Mouse (Mus musculus) hindbrain, embryonic 11.5 days (tissue): Measurements from ENCODE around the gene Nr5a1. TPM values are rescaled to one million over a fixed set of nuclear protein-coding genes. Genes with fewer than 3 reads are reported as not detected.

Experiments used
- ATAC-seq: fragments of 200-750 bp; cut with Nextera tagmentation; 2 replicates; pipeline ENCODE4 v1.8.0; 2017; ENCODE audit warnings: mild to moderate bottlenecking, moderate TSS enrichment, moderate library complexity; ENCODE audit not compliant: low FRiP score
- DNase-seq: peaks from one replicate; pipeline ENCODE4 v3.0.0-alpha.2; 2015; ENCODE audit warnings: low spot score
- H3K27ac ChIP-seq: fragments of 300-500 bp; sonication (generic); 2 replicates; pipeline ENCODE4 v1.5.1; 2014; ENCODE audit warnings: mild to moderate bottlenecking, low read depth, low read length
- H3K27me3 ChIP-seq: fragments of 300-500 bp; sonication (generic); 2 replicates; pipeline ENCODE4 v1.6.1; 2014; ENCODE audit warnings: mild to moderate bottlenecking, low read length, moderate library complexity, mixed read lengths; ENCODE audit not compliant: control insufficient read depth, insufficient read depth
- H3K36me3 ChIP-seq: fragments of 300-500 bp; sonication (generic); 2 replicates; pipeline ENCODE4 v1.6.1; 2014; ENCODE audit warnings: mild to moderate bottlenecking, low read length, moderate library complexity, mixed read lengths; ENCODE audit not compliant: control insufficient read depth, insufficient read depth
- H3K4me1 ChIP-seq: fragments of 300-500 bp; sonication (generic); replicated peaks from 2 replicates; pipeline ENCODE4 v1.6.1; 2014; ENCODE audit warnings: low read length, mixed read lengths; ENCODE audit not compliant: control insufficient read depth, insufficient read depth
- H3K4me2 ChIP-seq: fragments of 300-500 bp; sonication (generic); replicated peaks from 2 replicates; pipeline ENCODE4 v1.6.1; 2014; ENCODE audit warnings: mild to moderate bottlenecking, low read depth, low read length
- H3K4me3 ChIP-seq: fragments of 300-500 bp; sonication (generic); 2 replicates; pipeline ENCODE4 v1.5.1; 2014; ENCODE audit warnings: low read depth, low read length
- H3K9ac ChIP-seq: fragments of 300-500 bp; sonication (generic); 2 replicates; pipeline ENCODE4 v1.6.1; 2014; ENCODE audit warnings: low read depth, low read length
- H3K9me3 ChIP-seq: fragments of 300-500 bp; sonication (generic); 2 replicates; pipeline ENCODE4 v1.6.1; 2016; ENCODE audit warnings: low read length; ENCODE audit not compliant: control insufficient read depth
- WGBS: fragments of 180-500 bp; shearing (Covaris S2); extraction: QIAGEN DNeasy Blood & Tissue Kit; methylation state at CpG from one replicate; pipeline ENCODE4 v1.1.7; 2014; 5-methylcytosine and 5-hydroxymethylcytosine counted together
- polyA plus RNA-seq: library from polyadenylated mRNA; unstranded; fragments of >200 nt; fragmentation: Nextera tagmentation; extraction: Ambion mirVana; gene quantifications from 2 replicates; pipeline ENCODE4 v1.2.1, GENCODE M21; 2014

Gene Nr5a1
- polyA plus RNA-seq, 1 experiment from 2014 or later = 0.19 TPM

- ATAC-seq = peak; percentile 54; the same call in 1 of the 2 replicates
- H3K4me1 ChIP-seq = peaks cover 14% of the 10 kb centered on the region; the same call in 1 of the 2 replicates
- H3K27me3 ChIP-seq = peaks cover 84% of the 10 kb centered on the region
These were observed 3.8 kb downstream of the Nr5a1 start for GRCm38 (mm10) chr2:38710304-38711241.

GRCm38 (mm10) chr2:38708907-38709688 is 5.2 kb downstream of the Nr5a1 start:
- Histone ChIP-seq H3K4me2 (no peak overlapping the region), H3K9ac (no peak overlapping the region), H3K9me3 (no peaks in the 10 kb centered on the region), H3K4me1 (peaks cover 14% of the 10 kb centered on the region; the same call in 1 of the 2 replicates), H3K27ac (no peak overlapping the region), H3K36me3 (no peaks in the 10 kb centered on the region), H3K27me3 (peaks cover 81% of the 10 kb centered on the region), H3K4me3 (no peak overlapping the region)
- ATAC-seq (no peak), DNase-seq (no peak)
- 23% methylated on average over 12 of the region's 12 CpGs for WGBS

More at GRCm38 (mm10) chr2:38710304-38711241, 3.8 kb downstream of the Nr5a1 start:
- Histone ChIP-seq H3K27ac (no peak overlapping the region), H3K9me3 (no peaks in the 10 kb centered on the region), H3K36me3 (no peaks in the 10 kb centered on the region), H3K4me2 (peak overlapping the region; percentile 37), H3K9ac (peak overlapping the region; percentile 8; the same call in 1 of the 2 replicates), H3K4me3 (peak overlapping the region; percentile 27)
- peak; percentile 70 for DNase-seq
- under 1% methylated on average over 70 of the region's 75 CpGs for WGBS

GRCm38 (mm10) chr2:38706661-38707060 is 7.7 kb downstream of the Nr5a1 start:
- H3K9ac ChIP-seq = no peak overlapping the region
- no peaks in the 10 kb centered on the region for H3K9me3 ChIP-seq
- H3K4me1 ChIP-seq = peaks cover 9% of the 10 kb centered on the region; the same call in 1 of the 2 replicates
- H3K36me3 ChIP-seq = no peaks in the 10 kb centered on the region
- DNase-seq = no peak
- peaks cover 59% of the 10 kb centered on the region for H3K27me3 ChIP-seq
- H3K27ac ChIP-seq = no peak overlapping the region
- no peak overlapping the region for H3K4me3 ChIP-seq
- WGBS = 46% methylated on average over 6 of the region's 6 CpGs
- H3K4me2 ChIP-seq = no peak overlapping the region
- no peak for ATAC-seq

- H3K4me2 ChIP-seq = no peak overlapping the region
- no peaks in the 10 kb centered on the region for H3K9me3 ChIP-seq
- DNase-seq (no peak), ATAC-seq (no peak)
- no peak overlapping the region for H3K27ac ChIP-seq
- no peaks in the 10 kb centered on the region for H3K36me3 ChIP-seq
- peaks cover 46% of the 10 kb centered on the region for H3K27me3 ChIP-seq
- WGBS = 79% methylated on average over 4 of the region's 4 CpGs
- H3K4me3 ChIP-seq = no peak overlapping the region
- no peak overlapping the region for H3K9ac ChIP-seq
- peaks cover under 1% of the 10 kb centered on the region; the same call in 1 of the 2 replicates for H3K4me1 ChIP-seq
These were observed 9.3 kb downstream of the Nr5a1 start for GRCm38 (mm10) chr2:38705036-38705435.

GRCm38 (mm10) chr2:38704336-38704735 is 10.0 kb downstream of the Nr5a1 start:
- Histone ChIP-seq H3K27ac (no peak overlapping the region), H3K4me3 (no peak overlapping the region), H3K27me3 (peaks cover 42% of the 10 kb centered on the region), H3K36me3 (no peaks in the 10 kb centered on the region), H3K9ac (no peak overlapping the region), H3K9me3 (no peaks in the 10 kb centered on the region), H3K4me1 (no peaks in the 10 kb centered on the region), H3K4me2 (no peak overlapping the region)
- ATAC-seq (no peak), DNase-seq (no peak)
- 82% methylated on average over 9 of the region's 9 CpGs for WGBS

GRCm38 (mm10) chr2:38700177-38700576 is 14.2 kb downstream of the Nr5a1 start:
- no peak for DNase-seq

GRCm38 (mm10) chr2:38698623-38699022 is 15.7 kb downstream of the Nr5a1 start:
- WGBS = 82% methylated on average over 5 of the region's 5 CpGs
- Histone ChIP-seq H3K4me2 (no peak overlapping the region), H3K27me3 (peaks cover 7% of the 10 kb centered on the region; the same call in 1 of the 2 replicates), H3K36me3 (no peaks in the 10 kb centered on the region), H3K4me1 (peaks cover 12% of the 10 kb centered on the region; the same call in 1 of the 2 replicates), H3K27ac (no peak overlapping the region), H3K9me3 (no peaks in the 10 kb centered on the region), H3K9ac (no peak overlapping the region), H3K4me3 (no peak overlapping the region)
- DNase-seq = no peak
- ATAC-seq = no peak

More at GRCm38 (mm10) chr2:38700177-38700576, 14.2 kb downstream of the Nr5a1 start:
- Histone ChIP-seq H3K27me3 (peaks cover 7% of the 10 kb centered on the region; the same call in 1 of the 2 replicates), H3K9me3 (no peaks in the 10 kb centered on the region), H3K4me2 (no peak overlapping the region), H3K36me3 (no peaks in the 10 kb centered on the region), H3K4me3 (no peak overlapping the region), H3K27ac (no peak overlapping the region), H3K9ac (no peak overlapping the region), H3K4me1 (peaks cover 12% of the 10 kb centered on the region; the same call in 1 of the 2 replicates)
- 74% methylated on average over 5 of the region's 5 CpGs for WGBS
- ATAC-seq = no peak
